Mouse (Mus musculus): ENCODE results near the gene Cgnl1. TPM values are rescaled to one million over a fixed set of nuclear protein-coding genes. Genes with fewer than 3 reads are reported as not detected.

Cgnl1 gene
- polyA plus RNA-seq, 1 experiment from 2014 or later, result 33.8 TPM

DNA sequence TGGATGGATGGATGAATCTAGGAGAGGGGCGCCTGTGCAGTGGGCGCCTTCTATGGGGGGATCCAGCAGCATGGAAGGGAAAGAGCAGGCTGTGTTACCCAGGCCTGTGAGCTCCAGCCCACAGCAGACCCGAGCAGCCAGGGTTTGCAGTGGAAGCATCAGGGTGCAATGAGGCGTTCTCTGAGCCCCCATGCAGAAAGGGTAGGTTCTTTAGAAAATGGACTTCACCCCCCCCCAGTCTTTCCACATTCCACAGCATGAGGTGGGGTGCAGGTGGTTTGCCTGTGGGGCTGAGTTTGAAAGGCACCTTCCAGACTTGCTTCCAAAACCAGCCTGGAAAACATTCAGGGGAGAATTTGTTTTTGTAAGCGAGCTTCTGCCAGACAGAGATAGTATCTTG lies 40.0 kb upstream of the Cgnl1 start:
- Histone ChIP-seq H3K9ac (ENCODE audit: low read depth, low read length) (no peak overlapping the region), H3K9me3 (replicated peaks; ENCODE audit: low read length) (no peaks in the 10 kb centered on the region), H3K4me3 (replicated peaks; ENCODE audit: low read depth, low read length) (no peak overlapping the region), H3K4me1 (replicated peaks; ENCODE audit: insufficient read depth, low read length) (0 out of 2 replicates have a peak, but pooled peaks cover 6% of the 10 kb centered on the region), H3K27me3 (ENCODE audit: insufficient read depth, low read length) (no peaks in the 10 kb centered on the region), H3K36me3 (ENCODE audit: insufficient read depth, low read length) (no peaks in the 10 kb centered on the region), H3K27ac (peak overlapping the region; percentile 31; the same call in 1 of the 2 replicates), H3K4me2 (ENCODE audit: low read length) (no peak overlapping the region)
- 60% methylated on average over 5 of the region's 5 CpGs for WGBS
- DNase-seq (ENCODE audit: low spot score) (no peak), ATAC-seq (replicated peaks; ENCODE audit: low FRiP score, low read depth) (no peak)
- TF ChIP-seq CTCF (IDR thresholded peaks at IDR 0.05; ENCODE audit: low read depth), result no peak

DNA sequence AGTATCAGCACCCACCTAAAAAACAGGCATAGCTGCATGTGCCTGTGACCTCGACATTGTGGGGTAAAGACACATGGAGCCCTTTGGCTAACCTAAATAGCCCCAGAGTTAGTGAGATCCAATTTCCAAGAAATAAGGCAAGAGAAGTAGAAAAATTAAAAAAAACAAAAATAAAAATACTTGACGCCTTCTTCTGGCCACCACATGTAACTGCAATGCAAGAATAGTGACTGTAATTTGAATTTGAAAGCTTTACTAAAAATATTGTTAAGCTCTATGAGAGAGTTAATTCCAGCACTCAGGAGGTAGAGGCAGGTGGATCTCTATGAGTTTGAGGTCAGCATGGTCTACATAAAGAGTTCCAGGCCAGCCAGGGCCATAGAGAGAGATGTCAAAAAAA lies 39.3 kb upstream of the Cgnl1 start:
- Histone ChIP-seq H3K4me1 (replicated peaks; ENCODE audit: insufficient read depth, low read length) (0 out of 2 replicates have a peak, but pooled peaks cover 6% of the 10 kb centered on the region), H3K4me2 (ENCODE audit: low read length) (no peak overlapping the region), H3K4me3 (replicated peaks; ENCODE audit: low read depth, low read length) (no peak overlapping the region), H3K36me3 (ENCODE audit: insufficient read depth, low read length) (no peaks in the 10 kb centered on the region), H3K9me3 (replicated peaks; ENCODE audit: low read length) (no peaks in the 10 kb centered on the region), H3K27ac (no peak overlapping the region), H3K27me3 (ENCODE audit: insufficient read depth, low read length) (no peaks in the 10 kb centered on the region), H3K9ac (ENCODE audit: low read depth, low read length) (no peak overlapping the region)
- DNase-seq (ENCODE audit: low spot score) (no peak), ATAC-seq (replicated peaks; ENCODE audit: low FRiP score, low read depth) (no peak)
- TF ChIP-seq CTCF (IDR thresholded peaks at IDR 0.05; ENCODE audit: low read depth), result no peak
- WGBS, result 81% methylated on average over 2 of the region's 2 CpGs

DNA sequence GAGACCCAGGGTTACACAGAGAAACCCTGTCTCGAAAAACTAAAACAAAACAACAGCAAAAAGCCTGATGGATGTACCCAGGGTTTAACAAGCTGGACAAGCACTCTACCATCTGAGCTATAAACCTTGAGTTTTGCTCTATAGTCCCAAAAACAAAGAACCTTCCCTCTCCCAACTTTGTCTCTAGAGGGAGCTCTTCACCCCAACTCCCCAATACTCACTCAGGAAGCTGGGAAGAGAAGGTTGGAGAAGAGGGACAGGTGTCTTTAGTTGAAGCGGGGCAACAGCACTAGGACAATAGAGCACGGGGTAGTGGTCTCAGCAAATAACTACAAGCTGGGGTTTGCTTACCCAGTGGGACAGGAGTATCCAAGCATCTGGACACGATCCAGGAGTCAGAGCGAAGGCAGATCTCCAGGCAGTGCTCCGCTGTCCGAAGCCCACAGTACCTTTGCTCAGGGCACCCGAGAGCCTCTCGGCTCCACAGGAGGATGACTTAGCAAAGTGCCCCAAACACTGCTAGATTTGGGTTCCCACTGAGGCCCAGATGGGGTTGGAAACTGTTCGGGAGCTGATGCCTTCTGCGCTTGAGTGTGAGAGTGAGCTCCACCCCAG lies 37.3 kb upstream of the Cgnl1 start:
- DNase-seq (ENCODE audit: low spot score) (peak; percentile 75), ATAC-seq (replicated peaks; ENCODE audit: low FRiP score, low read depth) (no peak)
- 0 out of 2 replicates have a peak, but pooled peaks cover 6% of the 10 kb centered on the region for H3K4me1 ChIP-seq (replicated peaks; ENCODE audit: insufficient read depth, low read length)
- 31% methylated on average over 11 of the region's 11 CpGs for WGBS
- H3K9me3 ChIP-seq (replicated peaks; ENCODE audit: low read length), result no peaks in the 10 kb centered on the region
- H3K4me3 ChIP-seq (replicated peaks; ENCODE audit: low read depth, low read length), result no peak overlapping the region
- no peaks in the 10 kb centered on the region for H3K27me3 ChIP-seq (ENCODE audit: insufficient read depth, low read length)
- H3K27ac ChIP-seq, result no peak overlapping the region
- H3K36me3 ChIP-seq (ENCODE audit: insufficient read depth, low read length), result no peaks in the 10 kb centered on the region
- no peak overlapping the region for H3K9ac ChIP-seq (ENCODE audit: low read depth, low read length)
- peak; percentile 75 for TF ChIP-seq CTCF (IDR thresholded peaks at IDR 0.05; ENCODE audit: low read depth)
- peak overlapping the region; percentile 33 for H3K4me2 ChIP-seq (ENCODE audit: low read length)

DNA sequence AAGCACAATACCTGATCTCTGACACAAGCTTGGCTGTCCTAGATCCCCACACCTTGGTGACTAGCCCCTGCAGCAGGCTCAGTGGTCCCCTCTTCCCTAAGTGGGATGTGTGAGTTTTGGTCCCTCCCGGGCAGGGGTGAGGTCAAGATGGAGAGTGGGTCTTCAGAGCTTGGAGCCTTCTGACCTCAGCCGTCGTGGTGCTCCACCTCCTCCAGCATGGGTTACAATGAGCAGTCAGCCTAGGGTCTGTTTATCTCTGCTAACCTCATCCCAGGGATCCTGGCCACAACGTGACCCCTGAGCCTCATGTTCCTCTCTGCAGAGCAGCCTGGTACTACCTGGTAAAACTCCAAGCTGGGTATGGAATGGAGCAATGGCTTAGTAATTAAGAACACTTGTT lies 36.4 kb upstream of the Cgnl1 start:
- H3K4me2 ChIP-seq (ENCODE audit: low read length), result no peak overlapping the region
- TF ChIP-seq CTCF (IDR thresholded peaks at IDR 0.05; ENCODE audit: low read depth), result no peak
- H3K9ac ChIP-seq (ENCODE audit: low read depth, low read length), result no peak overlapping the region
- WGBS, result 55% methylated on average over 4 of the region's 4 CpGs
- H3K4me1 ChIP-seq (replicated peaks; ENCODE audit: insufficient read depth, low read length), result 0 out of 2 replicates have a peak, but pooled peaks cover 10% of the 10 kb centered on the region
- H3K4me3 ChIP-seq (replicated peaks; ENCODE audit: low read depth, low read length), result no peak overlapping the region
- H3K27me3 ChIP-seq (ENCODE audit: insufficient read depth, low read length), result no peaks in the 10 kb centered on the region
- ATAC-seq (replicated peaks; ENCODE audit: low FRiP score, low read depth), result no peak
- no peaks in the 10 kb centered on the region for H3K36me3 ChIP-seq (ENCODE audit: insufficient read depth, low read length)
- no peak for DNase-seq (ENCODE audit: low spot score)
- H3K27ac ChIP-seq, result no peak overlapping the region
- H3K9me3 ChIP-seq (replicated peaks; ENCODE audit: low read length), result no peaks in the 10 kb centered on the region

DNA sequence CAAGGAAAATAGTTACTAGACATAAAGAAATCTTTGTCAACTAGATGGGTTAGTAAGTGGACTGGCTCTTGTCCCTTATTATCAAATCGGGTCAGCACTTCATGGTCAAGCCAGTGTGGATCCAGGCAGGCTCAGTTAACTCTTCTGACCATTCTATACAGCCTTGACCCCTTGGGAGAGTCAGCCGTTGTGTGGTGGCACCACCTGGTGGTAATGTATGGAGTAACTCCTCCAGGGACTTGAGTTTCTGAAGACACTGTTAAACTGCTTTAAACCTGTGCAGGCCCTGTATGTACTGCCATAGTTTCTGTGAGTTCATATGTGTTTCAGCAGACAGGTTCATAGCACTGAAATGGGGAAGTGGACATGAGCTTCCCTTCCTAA lies 35.0 kb upstream of the Cgnl1 start:
- H3K27ac ChIP-seq, result no peak overlapping the region
- no peak overlapping the region for H3K9ac ChIP-seq (ENCODE audit: low read depth, low read length)
- H3K27me3 ChIP-seq (ENCODE audit: insufficient read depth, low read length), result no peaks in the 10 kb centered on the region
- WGBS, result 0% methylated on average over 2 of the region's 2 CpGs
- H3K4me3 ChIP-seq (replicated peaks; ENCODE audit: low read depth, low read length), result no peak overlapping the region
- peak; percentile 98 for TF ChIP-seq CTCF (IDR thresholded peaks at IDR 0.05; ENCODE audit: low read depth)
- no peaks in the 10 kb centered on the region for H3K9me3 ChIP-seq (replicated peaks; ENCODE audit: low read length)
- ATAC-seq (replicated peaks; ENCODE audit: low FRiP score, low read depth) (0 out of 2 replicates have a peak, but pooled peaks have one; percentile 47), DNase-seq (ENCODE audit: low spot score) (peak; percentile 91)
- no peaks in the 10 kb centered on the region for H3K36me3 ChIP-seq (ENCODE audit: insufficient read depth, low read length)
- H3K4me2 ChIP-seq (ENCODE audit: low read length), result no peak overlapping the region
- 0 out of 2 replicates have a peak, but pooled peaks cover 9% of the 10 kb centered on the region for H3K4me1 ChIP-seq (replicated peaks; ENCODE audit: insufficient read depth, low read length)

DNA sequence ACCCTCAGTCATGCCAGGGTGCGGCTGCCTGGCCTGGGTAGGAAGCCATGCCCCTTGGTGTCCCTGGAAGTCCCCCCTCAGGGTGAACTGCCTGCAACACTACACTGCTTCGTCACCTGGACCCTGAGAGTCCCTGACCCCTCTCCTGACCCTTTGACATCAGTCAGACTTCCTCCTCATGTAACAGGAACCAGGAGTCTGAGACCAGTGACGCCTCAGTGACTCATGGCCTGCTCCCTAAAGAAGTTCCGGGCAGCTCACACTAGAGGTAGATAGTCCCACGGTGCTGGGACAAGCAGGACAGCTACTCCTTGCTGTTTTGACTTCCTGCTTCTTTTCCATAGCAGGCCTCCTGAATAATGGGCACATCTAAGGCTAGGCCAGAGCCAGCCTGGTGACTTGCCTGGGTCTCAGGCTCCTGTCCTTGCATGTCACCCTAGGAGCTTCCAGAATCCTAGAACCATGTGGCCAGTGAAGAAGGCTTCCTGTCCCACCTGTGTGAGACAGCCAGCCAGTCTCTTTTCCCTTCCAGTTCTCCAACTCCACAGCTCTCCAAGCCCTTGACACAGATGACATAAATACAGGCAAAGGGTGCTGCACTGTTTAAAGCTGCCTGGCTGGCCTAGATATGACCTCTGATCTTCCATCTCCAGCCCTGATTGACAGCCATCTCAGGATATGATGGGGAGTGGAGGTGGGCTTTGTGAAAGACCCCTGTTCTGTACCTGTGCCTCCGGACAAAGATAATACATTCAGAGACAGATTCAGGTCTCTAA lies 34.4 kb upstream of the Cgnl1 start:
- 58% methylated on average over 6 of the region's 6 CpGs for WGBS
- no peak overlapping the region for H3K4me2 ChIP-seq (ENCODE audit: low read length)
- no peak overlapping the region for H3K9ac ChIP-seq (ENCODE audit: low read depth, low read length)
- H3K36me3 ChIP-seq (ENCODE audit: insufficient read depth, low read length), result no peaks in the 10 kb centered on the region
- H3K4me1 ChIP-seq (replicated peaks; ENCODE audit: insufficient read depth, low read length), result 0 out of 2 replicates have a peak, but pooled peaks cover 5% of the 10 kb centered on the region
- ATAC-seq (replicated peaks; ENCODE audit: low FRiP score, low read depth) (peak; percentile 26; the same call in 1 of the 2 replicates), DNase-seq (ENCODE audit: low spot score) (no peak)
- no peak overlapping the region for H3K27ac ChIP-seq
- H3K9me3 ChIP-seq (replicated peaks; ENCODE audit: low read length), result no peaks in the 10 kb centered on the region
- no peak overlapping the region for H3K4me3 ChIP-seq (replicated peaks; ENCODE audit: low read depth, low read length)
- no peaks in the 10 kb centered on the region for H3K27me3 ChIP-seq (ENCODE audit: insufficient read depth, low read length)
- no peak for TF ChIP-seq CTCF (IDR thresholded peaks at IDR 0.05; ENCODE audit: low read depth)

All from kidney, postnatal 0 days (tissue).